Mouse (Mus musculus) liver, embryonic 14.5 days (tissue): Measurements from ENCODE around the gene Pmfbp1. TPM values are rescaled to one million over a fixed set of nuclear protein-coding genes. Genes with fewer than 3 reads are reported as not detected.

Experiments
- ATAC-seq: fragments of 200-750 bp; cut with Nextera tagmentation; 2 replicates; pipeline ENCODE4 v1.8.0; 2017; ENCODE audit warnings: moderate number of reproducible peaks, mild to moderate bottlenecking, moderate library complexity; ENCODE audit not compliant: insufficient read depth
- DNase-seq, 3 experiments: peaks; one replicate each; pipeline ENCODE4 v3.0.0-alpha.2; 2012 to 2013; ENCODE audit warnings: low read depth in 3 of 3, low spot score in 3 of 3
- H3K27ac ChIP-seq: fragments of 300-500 bp; sonication (generic); 2 replicates; pipeline ENCODE4 v1.5.1; 2014; ENCODE audit warnings: moderate library complexity, mild to moderate bottlenecking, control low read depth, inconsistent platforms
- H3K27me3 ChIP-seq: fragments of 300-500 bp; sonication (generic); 2 replicates; pipeline ENCODE4 v1.6.1; 2014; ENCODE audit warnings: mild to moderate bottlenecking, low read length, moderate library complexity; ENCODE audit not compliant: control insufficient read depth, insufficient read depth
- H3K36me3 ChIP-seq: fragments of 300-500 bp; sonication (generic); replicated peaks from 2 replicates; pipeline ENCODE4 v1.6.1; 2014; ENCODE audit warnings: low read depth; ENCODE audit not compliant: control insufficient read depth, insufficient read depth
- H3K4me1 ChIP-seq, 2 experiments: fragments of 200-500 bp in 1 of 2; fragments of 300-500 bp in 1 of 2; sonication (generic) in 1 of 2; replicated peaks; 2 replicates each; pipeline ENCODE4 v1.6.1; 2012 to 2014; ENCODE audit warnings: antibody characterized with exemption in 1 of 2, inconsistent platforms in 1 of 2, low read length in 1 of 2; ENCODE audit not compliant: control insufficient read depth in 2 of 2, insufficient read depth in 2 of 2
- H3K4me2 ChIP-seq: fragments of 300-500 bp; sonication (generic); 2 replicates; pipeline ENCODE4 v1.6.1; 2014; ENCODE audit warnings: low read depth, mild to moderate bottlenecking, control low read depth, moderate library complexity
- H3K4me3 ChIP-seq, 2 experiments: fragments of 200-500 bp in 1 of 2; fragments of 300-500 bp in 1 of 2; sonication (generic) in 1 of 2; 2 replicates each; pipeline ENCODE4 v1.5.1; 2012 to 2014; ENCODE audit warnings: low read depth in 2 of 2, low read length in 2 of 2, mild to moderate bottlenecking in 2 of 2, control low read depth in 1 of 2, inconsistent platforms in 1 of 2, moderate library complexity in 1 of 2; ENCODE audit not compliant: insufficient read depth in 1 of 2
- H3K9ac ChIP-seq: fragments of 300-500 bp; sonication (generic); replicated peaks from 2 replicates; pipeline ENCODE4 v1.6.1; 2014; ENCODE audit warnings: mild to moderate bottlenecking, control low read depth, moderate library complexity
- H3K9me3 ChIP-seq: fragments of 300-500 bp; sonication (generic); 2 replicates; pipeline ENCODE4 v1.6.1; 2016; ENCODE audit warnings: low read length, mixed read lengths; ENCODE audit not compliant: control insufficient read depth
- CTCF ChIP-seq: IDR thresholded peaks from 2 replicates; pipeline ENCODE4 v1.5.1; 2016; ENCODE audit warnings: antibody characterized with exemption, low read depth, control low read depth
- EP300 ChIP-seq: IDR thresholded peaks from 2 replicates; pipeline ENCODE4 v1.6.1; 2016; ENCODE audit warnings: antibody characterized with exemption, low read depth
- WGBS: fragments of 180-500 bp; shearing (Covaris S2); extraction: QIAGEN DNeasy Blood & Tissue Kit; methylation state at CpG from one replicate; pipeline ENCODE4 v1.1.7; 2014; ENCODE audit not compliant: insufficient replicate concordance; 5-methylcytosine and 5-hydroxymethylcytosine counted together
- polyA plus RNA-seq, 2 experiments: library from polyadenylated mRNA; depleted of rRNA in 1 of 2; stranded (reverse) in 1 of 2; unstranded in 1 of 2; fragments of >200 nt; fragmentation: Nextera tagmentation in 1 of 2; extraction: Ambion mirVana in 1 of 2; gene quantifications; 2 replicates each; pipeline versions ENCODE4 v1.2.1 to v1.2.3; 2012 to 2014

Pmfbp1 gene
- polyA plus RNA-seq, 2 experiments: not detected

DNA sequence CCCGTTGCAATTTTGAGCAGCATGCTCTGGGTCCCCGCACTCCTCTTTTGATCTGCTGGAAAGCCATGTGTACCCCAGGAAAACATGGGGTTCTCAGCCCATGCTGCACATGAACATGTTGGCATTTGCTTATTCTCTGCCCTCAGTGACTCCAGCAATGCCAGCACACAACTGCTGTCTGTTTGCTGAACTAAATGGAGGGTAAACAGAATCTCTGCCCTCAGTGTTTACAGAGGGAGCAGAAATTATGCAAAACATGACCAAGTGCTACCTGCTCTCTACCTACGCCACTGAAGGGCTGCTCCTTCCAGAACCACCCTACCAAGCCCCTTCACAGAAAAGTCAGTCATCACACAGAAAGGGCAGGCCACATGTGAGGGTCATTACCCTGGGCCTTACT is 91.0 kb downstream of the Pmfbp1 start:
- DNase-seq (no peak), ATAC-seq (no peak)
- H3K4me2 ChIP-seq: no peak overlapping the region
- H3K36me3 ChIP-seq: no peaks in the 10 kb centered on the region
- H3K27ac ChIP-seq: no peak overlapping the region
- TF ChIP-seq CTCF (no peak), EP300 (no peak)
- no peaks in the 10 kb centered on the region for H3K27me3 ChIP-seq
- H3K9me3 ChIP-seq: no peaks in the 10 kb centered on the region
- H3K9ac ChIP-seq: no peak overlapping the region
- no peak overlapping the region for H3K4me3 ChIP-seq
- WGBS: 67% methylated on average over 3 of the region's 3 CpGs
- H3K4me1 ChIP-seq: peaks cover 0 to 4% of the 10 kb centered on the region in 2 experiments; a peak in 2 of 4 replicates

DNA sequence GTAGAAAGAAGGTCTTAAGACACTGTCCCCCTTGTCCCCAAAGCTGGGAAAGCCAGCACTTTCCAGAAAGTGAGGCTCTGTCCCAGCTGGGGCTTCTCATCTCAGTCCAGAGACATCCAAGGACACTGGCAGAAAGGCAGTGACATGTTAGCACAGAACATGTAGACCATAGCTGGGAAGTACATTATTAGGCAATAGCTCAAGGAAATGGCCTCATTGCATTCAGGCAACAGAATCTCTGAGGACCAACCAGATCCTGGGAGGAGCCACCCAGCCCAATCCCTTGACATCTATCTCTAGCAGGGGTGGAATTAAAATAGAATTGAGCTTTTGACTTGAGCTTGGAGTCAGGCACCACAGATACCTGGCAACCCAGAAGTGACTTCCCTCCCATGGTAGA is 91.8 kb downstream of the Pmfbp1 start:
- Histone ChIP-seq H3K4me3 (no peak overlapping the region), H3K27me3 (no peaks in the 10 kb centered on the region), H3K4me2 (no peak overlapping the region), H3K36me3 (no peaks in the 10 kb centered on the region), H3K9ac (no peak overlapping the region), H3K9me3 (no peaks in the 10 kb centered on the region), H3K27ac (no peak overlapping the region), H3K4me1 (peaks cover 0 to 4% of the 10 kb centered on the region in 2 experiments; a peak in 2 of 4 replicates)
- TF ChIP-seq CTCF (no peak), EP300 (no peak)
- no peak for ATAC-seq
- no peak for DNase-seq

DNA sequence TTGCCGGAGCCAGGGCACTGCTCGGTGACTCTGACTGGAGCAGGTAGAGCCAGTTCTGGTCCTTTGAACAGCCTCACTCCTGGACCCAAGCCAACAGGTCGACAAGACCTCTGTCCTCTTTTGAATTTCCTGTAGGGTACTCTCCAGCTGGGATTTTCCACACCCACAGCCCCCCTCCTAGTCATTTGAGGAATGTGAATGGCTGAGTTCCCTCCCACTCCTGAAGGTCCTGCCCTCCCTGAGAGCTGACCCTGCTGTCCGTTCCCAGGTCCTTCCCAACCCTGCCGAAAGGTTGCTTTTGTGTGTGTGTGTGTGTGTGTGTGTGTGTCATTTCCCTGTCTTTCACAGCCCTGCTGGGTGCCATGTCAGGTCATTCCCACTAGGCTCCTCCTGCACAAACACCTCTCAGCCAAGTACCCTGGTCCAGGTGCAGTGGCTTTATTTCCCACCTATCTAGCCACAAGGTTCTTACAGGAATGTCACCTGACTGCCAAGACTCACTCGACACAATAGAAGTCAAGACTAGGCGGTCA is 93.2 kb downstream of the Pmfbp1 start:
- TF ChIP-seq EP300 (no peak), CTCF (no peak)
- Histone ChIP-seq H3K27ac (no peak overlapping the region), H3K27me3 (no peaks in the 10 kb centered on the region), H3K4me2 (no peak overlapping the region), H3K9me3 (no peaks in the 10 kb centered on the region), H3K4me3 (no peak overlapping the region), H3K9ac (no peak overlapping the region), H3K36me3 (no peaks in the 10 kb centered on the region), H3K4me1 (peaks cover 0 to 4% of the 10 kb centered on the region in 2 experiments; a peak in 2 of 4 replicates)
- DNase-seq (no peak), ATAC-seq (peak; percentile 50; the same call in 1 of the 2 replicates)
- 48% methylated on average over 7 of the region's 7 CpGs for WGBS

DNA sequence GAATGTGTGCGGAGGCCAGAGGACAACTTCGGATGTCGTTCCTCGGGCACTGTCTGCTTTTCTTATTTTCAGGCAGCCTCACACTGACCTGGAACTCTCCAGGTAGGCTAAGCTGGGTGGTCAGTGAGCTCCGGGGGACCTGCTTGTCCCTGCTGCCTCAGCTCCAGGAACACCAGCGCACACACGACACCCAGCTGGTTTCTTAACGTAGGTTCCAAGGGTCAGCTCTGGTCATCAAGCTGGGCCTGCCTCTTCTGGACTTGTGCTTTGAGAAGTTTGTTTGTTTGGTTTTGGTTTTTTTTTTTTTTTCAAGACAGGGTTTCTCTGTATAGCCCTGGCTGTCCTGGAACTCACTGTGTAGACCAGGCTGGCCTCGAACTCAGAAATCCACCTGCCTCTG is 97.1 kb downstream of the Pmfbp1 start:
- TF ChIP-seq CTCF: no peak
- DNase-seq: no peak
- Histone ChIP-seq H3K9ac (no peak overlapping the region), H3K27me3 (no peaks in the 10 kb centered on the region), H3K4me1 (no peaks in the 10 kb centered on the region), H3K4me2 (no peak overlapping the region), H3K36me3 (no peaks in the 10 kb centered on the region), H3K4me3 (no peak overlapping the region), H3K27ac (no peak overlapping the region), H3K9me3 (no peaks in the 10 kb centered on the region)
- WGBS: 77% methylated on average over 9 of the region's 9 CpGs
- ATAC-seq: no peak

DNA sequence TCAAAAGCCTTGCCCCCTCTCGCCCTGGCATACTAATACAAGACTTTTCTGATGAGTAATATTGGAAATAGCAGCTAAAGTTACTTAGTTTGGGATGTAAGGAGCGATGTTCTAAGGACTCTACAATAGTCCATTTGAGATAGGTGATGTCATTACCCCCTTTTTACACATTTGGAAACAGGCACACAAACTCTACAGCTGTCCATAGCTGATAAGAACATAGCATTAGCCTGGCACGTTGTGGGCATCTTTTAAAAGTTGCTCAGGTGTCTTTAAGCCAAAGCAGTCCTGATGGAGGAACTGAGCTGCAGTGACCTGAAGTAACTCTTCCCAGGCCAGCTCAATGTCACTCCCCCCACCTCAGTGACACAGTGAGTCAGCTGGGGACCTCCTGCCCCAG is 97.5 kb downstream of the Pmfbp1 start:
- ATAC-seq: no peak
- H3K4me2 ChIP-seq: no peak overlapping the region
- H3K9ac ChIP-seq: no peak overlapping the region
- no peaks in the 10 kb centered on the region for H3K27me3 ChIP-seq
- WGBS: 40% methylated on average over 3 of the region's 3 CpGs
- DNase-seq: no peak
- H3K9me3 ChIP-seq: no peaks in the 10 kb centered on the region
- H3K4me1 ChIP-seq: no peaks in the 10 kb centered on the region
- TF ChIP-seq EP300: no peak
- TF ChIP-seq CTCF: no peak
- H3K4me3 ChIP-seq: no peak overlapping the region
- no peak overlapping the region for H3K27ac ChIP-seq
- no peaks in the 10 kb centered on the region for H3K36me3 ChIP-seq
